Mouse (Mus musculus): ENCODE measurements around the gene Akirin1.

DNA sequence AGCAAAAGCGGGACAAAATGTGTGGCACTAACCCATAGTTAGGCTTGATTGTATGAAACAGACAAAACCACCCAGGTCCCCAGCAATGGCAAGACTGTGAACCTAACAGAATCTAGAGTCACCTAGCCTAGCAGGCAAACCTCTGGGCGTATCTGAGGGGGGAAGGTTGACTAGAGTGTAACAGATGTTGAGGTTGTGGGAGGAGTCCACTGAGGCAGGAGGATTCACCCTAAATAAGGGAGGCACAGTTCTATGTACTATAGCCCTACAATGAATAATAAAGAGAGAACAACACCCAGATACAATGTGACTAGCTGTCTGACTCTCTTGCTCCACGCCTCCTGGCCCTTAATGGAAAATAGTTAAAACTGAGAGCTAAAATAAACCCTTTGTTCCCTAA lies 58.1 kb downstream of the Akirin1 start:
- TF ChIP-seq CTCF (IDR thresholded peaks at IDR 0.05): no peak
- no peak for TF ChIP-seq POLR2A (IDR thresholded peaks at IDR 0.05; ENCODE audit: insufficient read depth, low read depth, low read length)

All from heart, adult 2 months (tissue).